Mouse (Mus musculus): Measurements from ENCODE around the gene Mapkapk3. TPM values are rescaled to one million over a fixed set of nuclear protein-coding genes. Genes with fewer than 3 reads are reported as not detected.

Gene Mapkapk3
- polyA plus RNA-seq, 1 experiment from 2014 or later: 14.0 TPM

DNA sequence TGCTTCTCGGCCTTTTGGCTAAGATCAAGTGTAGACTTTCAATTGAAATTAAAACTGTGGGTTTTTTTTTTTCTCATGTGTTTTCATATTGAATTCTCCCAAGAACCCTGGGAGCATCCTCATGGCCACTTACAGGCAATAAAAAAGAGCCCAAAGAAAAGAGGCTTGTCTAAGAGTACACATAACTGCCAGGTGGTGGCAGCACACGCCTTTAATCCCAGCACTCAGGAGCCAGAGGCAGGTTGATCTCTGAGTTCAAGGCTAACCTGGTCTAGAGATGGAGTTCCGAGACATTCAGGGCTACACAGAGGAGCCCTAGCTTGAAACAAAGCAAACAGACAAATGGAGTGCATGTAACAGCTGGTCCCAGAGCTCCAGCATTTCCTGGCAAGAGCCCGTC, 43.5 kb downstream of the Mapkapk3 start:
- Histone ChIP-seq H3K9ac (ENCODE audit: low read depth, low read length) (no peak overlapping the region), H3K27ac (no peak overlapping the region), H3K36me3 (ENCODE audit: insufficient read depth, low read length) (no peaks in the 10 kb centered on the region), H3K27me3 (ENCODE audit: insufficient read depth, low read length) (no peaks in the 10 kb centered on the region), H3K4me2 (ENCODE audit: low read length) (no peak overlapping the region), H3K9me3 (replicated peaks; ENCODE audit: low read length) (no peaks in the 10 kb centered on the region), H3K4me3 (replicated peaks; ENCODE audit: low read depth, low read length) (no peak overlapping the region), H3K4me1 (replicated peaks; ENCODE audit: insufficient read depth, low read length) (no peaks in the 10 kb centered on the region)
- DNase-seq (ENCODE audit: low spot score): peak; percentile 46
- WGBS: 59% methylated on average over 4 of the region's 4 CpGs
- TF ChIP-seq CTCF (IDR thresholded peaks at IDR 0.05; ENCODE audit: low read depth): peak; percentile 63
- no peak for ATAC-seq (replicated peaks; ENCODE audit: low FRiP score, low read depth)

DNA sequence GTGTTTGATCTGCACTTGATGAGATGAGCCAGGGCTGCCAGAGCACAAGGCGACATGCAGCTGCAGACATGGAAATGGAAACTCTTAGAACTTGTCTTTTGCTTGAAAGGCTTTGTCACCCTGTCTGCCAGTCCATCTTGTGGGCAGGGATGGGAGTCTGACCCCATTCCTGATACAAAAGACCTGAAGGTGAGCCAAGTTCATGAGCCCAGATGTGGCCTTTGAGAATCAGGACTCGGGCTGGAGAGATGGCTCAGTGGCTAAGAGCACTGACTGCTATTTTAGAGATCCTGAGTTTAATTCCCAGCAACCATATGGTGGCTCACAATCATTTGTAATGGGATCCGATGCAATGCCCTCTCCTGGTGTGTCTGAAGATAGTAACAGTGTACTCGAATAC, 44.4 kb downstream of the Mapkapk3 start:
- Histone ChIP-seq H3K9me3 (replicated peaks; ENCODE audit: low read length) (no peaks in the 10 kb centered on the region), H3K27ac (no peak overlapping the region), H3K4me3 (replicated peaks; ENCODE audit: low read depth, low read length) (no peak overlapping the region), H3K4me2 (ENCODE audit: low read length) (no peak overlapping the region), H3K27me3 (ENCODE audit: insufficient read depth, low read length) (no peaks in the 10 kb centered on the region), H3K36me3 (ENCODE audit: insufficient read depth, low read length) (no peaks in the 10 kb centered on the region), H3K9ac (ENCODE audit: low read depth, low read length) (no peak overlapping the region), H3K4me1 (replicated peaks; ENCODE audit: insufficient read depth, low read length) (no peaks in the 10 kb centered on the region)
- TF ChIP-seq CTCF (IDR thresholded peaks at IDR 0.05; ENCODE audit: low read depth): no peak
- DNase-seq (ENCODE audit: low spot score): no peak
- 83% methylated on average over 4 of the region's 4 CpGs for WGBS
- ATAC-seq (replicated peaks; ENCODE audit: low FRiP score, low read depth): no peak

DNA sequence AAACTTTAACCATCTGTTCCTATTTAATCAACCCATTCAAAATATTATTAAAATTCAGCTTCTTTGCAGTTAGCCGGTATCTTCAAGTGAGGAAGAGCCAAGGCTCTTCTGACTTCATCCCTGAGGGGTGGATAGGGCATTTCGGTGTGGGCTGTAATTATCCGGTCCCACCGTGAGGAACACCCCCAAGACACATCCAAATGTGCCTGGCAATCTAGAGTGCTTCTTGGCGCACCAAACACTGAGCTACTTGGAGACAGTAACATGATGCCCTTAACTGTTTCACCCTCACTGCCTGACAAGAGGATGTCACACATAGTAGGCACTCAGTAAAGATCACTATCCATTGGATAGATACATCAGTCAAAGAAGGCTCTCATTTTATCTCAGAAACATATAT, 53.5 kb downstream of the Mapkapk3 start:
- Histone ChIP-seq H3K36me3 (ENCODE audit: insufficient read depth, low read length) (no peaks in the 10 kb centered on the region), H3K27ac (no peak overlapping the region), H3K4me2 (ENCODE audit: low read length) (no peak overlapping the region), H3K27me3 (ENCODE audit: insufficient read depth, low read length) (peaks cover 61% of the 10 kb centered on the region), H3K4me1 (replicated peaks; ENCODE audit: insufficient read depth, low read length) (peaks cover 4% of the 10 kb centered on the region), H3K9me3 (replicated peaks; ENCODE audit: low read length) (no peaks in the 10 kb centered on the region), H3K9ac (ENCODE audit: low read depth, low read length) (no peak overlapping the region), H3K4me3 (replicated peaks; ENCODE audit: low read depth, low read length) (no peak overlapping the region)
- WGBS: 52% methylated on average over 5 of the region's 5 CpGs
- no peak for TF ChIP-seq CTCF (IDR thresholded peaks at IDR 0.05; ENCODE audit: low read depth)
- no peak for ATAC-seq (replicated peaks; ENCODE audit: low FRiP score, low read depth)
- DNase-seq (ENCODE audit: low spot score): no peak

DNA sequence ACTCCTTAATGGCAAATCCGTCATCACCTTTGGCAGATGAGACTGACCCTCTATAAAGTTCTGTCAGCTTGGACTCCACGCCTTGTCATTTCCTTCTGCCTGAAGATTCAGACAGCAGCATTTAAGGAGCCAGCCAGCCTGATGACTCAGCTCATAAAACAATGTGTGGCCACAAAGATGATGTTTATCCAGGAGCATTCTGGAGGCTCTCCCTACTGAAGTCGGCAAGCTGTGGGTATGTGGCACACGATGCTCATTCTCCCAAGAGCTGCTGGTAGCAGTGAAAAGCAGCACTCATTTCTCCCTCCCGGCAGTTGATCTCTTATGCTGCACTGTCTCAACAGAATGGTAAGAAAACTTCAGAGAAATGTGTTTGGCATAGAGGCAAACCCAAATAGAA, 54.4 kb downstream of the Mapkapk3 start:
- Histone ChIP-seq H3K27me3 (ENCODE audit: insufficient read depth, low read length) (peaks cover 66% of the 10 kb centered on the region), H3K27ac (no peak overlapping the region), H3K9ac (ENCODE audit: low read depth, low read length) (no peak overlapping the region), H3K36me3 (ENCODE audit: insufficient read depth, low read length) (no peaks in the 10 kb centered on the region), H3K4me2 (ENCODE audit: low read length) (no peak overlapping the region), H3K4me1 (replicated peaks; ENCODE audit: insufficient read depth, low read length) (peaks cover 7% of the 10 kb centered on the region), H3K9me3 (replicated peaks; ENCODE audit: low read length) (no peaks in the 10 kb centered on the region), H3K4me3 (replicated peaks; ENCODE audit: low read depth, low read length) (no peak overlapping the region)
- TF ChIP-seq CTCF (IDR thresholded peaks at IDR 0.05; ENCODE audit: low read depth): no peak
- WGBS: 32% methylated on average over 5 of the region's 5 CpGs
- DNase-seq (ENCODE audit: low spot score) (no peak), ATAC-seq (replicated peaks; ENCODE audit: low FRiP score, low read depth) (no peak)

DNA sequence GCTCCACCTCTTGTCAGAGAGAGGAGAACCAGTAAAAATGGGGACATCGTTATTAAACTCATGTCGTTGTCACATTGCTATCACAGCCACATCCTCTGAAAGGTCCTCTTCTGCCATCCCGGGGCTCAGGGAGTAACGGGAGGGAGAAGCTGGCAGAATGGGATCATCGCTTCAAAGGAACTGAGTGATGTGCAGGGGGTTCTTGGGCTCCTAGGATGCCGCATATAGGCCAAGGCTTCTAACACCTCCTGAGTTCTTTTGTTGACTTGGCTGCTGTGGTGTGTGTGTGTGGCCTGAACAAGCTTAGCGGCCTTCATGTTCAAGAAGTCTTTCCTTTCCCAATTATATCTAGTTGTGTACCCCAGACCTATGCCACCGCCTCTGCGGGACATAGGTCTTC, 57.5 kb downstream of the Mapkapk3 start:
- WGBS: 30% methylated on average over 9 of the region's 9 CpGs
- no peak for DNase-seq (ENCODE audit: low spot score)

DNA sequence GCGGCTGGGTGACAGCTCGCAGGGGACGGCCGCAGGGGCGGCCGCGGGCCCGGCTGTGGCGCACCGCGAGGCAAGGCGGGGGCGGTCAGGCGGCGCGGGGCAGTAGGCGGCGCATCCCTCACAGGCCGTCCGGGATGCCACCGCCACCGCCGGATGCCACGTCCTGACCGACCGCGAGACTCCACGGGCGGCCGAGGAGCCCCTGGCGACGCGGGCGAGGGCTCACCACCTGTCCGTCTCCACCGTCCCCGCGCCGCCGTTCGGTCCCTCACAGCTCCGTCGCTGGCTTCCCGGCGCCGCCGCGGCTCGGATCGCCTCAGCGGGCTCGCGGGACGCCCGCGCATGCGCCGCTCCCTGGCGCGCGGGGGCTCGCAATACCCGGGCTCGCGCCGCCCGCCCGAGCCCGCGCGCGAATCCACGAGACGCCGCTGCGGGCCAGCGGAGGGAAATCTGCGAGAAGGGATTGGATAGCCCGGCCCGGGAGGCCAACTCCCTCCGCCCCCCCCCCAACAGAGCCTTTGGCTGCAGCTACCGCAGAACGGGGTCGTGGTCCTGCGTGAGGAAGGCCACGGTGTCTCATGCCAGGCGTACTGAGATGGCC, 58.0 kb downstream of the Mapkapk3 start, which contains the start of gene Dock3:
Gene Dock3 (minus strand): TSS at position 371 of the 601 bp plus-strand sequence.
- peak within 1 kb of the TSS; percentile 52 for H3K4me3 ChIP-seq (replicated peaks; ENCODE audit: low read depth, low read length)
- peak within 1 kb of the TSS; percentile 42; the same call in 1 of the 2 replicates for H3K9ac ChIP-seq (ENCODE audit: low read depth, low read length)
- H3K27me3 ChIP-seq (ENCODE audit: insufficient read depth, low read length): peaks cover 86% of the 10 kb centered on the region
- ATAC-seq (replicated peaks; ENCODE audit: low FRiP score, low read depth) (peak; percentile 74), DNase-seq (ENCODE audit: low spot score) (peak; percentile 59)
- H3K27ac ChIP-seq: no peak within 1 kb of the TSS
- H3K4me2 ChIP-seq (ENCODE audit: low read length): peak within 1 kb of the TSS; percentile 91
- 1% methylated on average over 72 of the region's 87 CpGs for WGBS
- no peaks in the 10 kb centered on the region for H3K9me3 ChIP-seq (replicated peaks; ENCODE audit: low read length)
- no peak for TF ChIP-seq CTCF (IDR thresholded peaks at IDR 0.05; ENCODE audit: low read depth)
- H3K4me1 ChIP-seq (replicated peaks; ENCODE audit: insufficient read depth, low read length): peaks cover 7% of the 10 kb centered on the region
- H3K36me3 ChIP-seq (ENCODE audit: insufficient read depth, low read length): no peaks in the 10 kb centered on the region

More for the DNA sequence above, 57.5 kb downstream of the Mapkapk3 start:
- H3K4me3 ChIP-seq (replicated peaks; ENCODE audit: low read depth, low read length): peak overlapping the region; percentile 52
- TF ChIP-seq CTCF (IDR thresholded peaks at IDR 0.05; ENCODE audit: low read depth): no peak
- peaks cover 7% of the 10 kb centered on the region for H3K4me1 ChIP-seq (replicated peaks; ENCODE audit: insufficient read depth, low read length)
- no peak for ATAC-seq (replicated peaks; ENCODE audit: low FRiP score, low read depth)
- no peak overlapping the region for H3K9ac ChIP-seq (ENCODE audit: low read depth, low read length)
- H3K27ac ChIP-seq: no peak overlapping the region
- H3K4me2 ChIP-seq (ENCODE audit: low read length): peak overlapping the region; percentile 91
- no peaks in the 10 kb centered on the region for H3K36me3 ChIP-seq (ENCODE audit: insufficient read depth, low read length)
- H3K9me3 ChIP-seq (replicated peaks; ENCODE audit: low read length): no peaks in the 10 kb centered on the region
- H3K27me3 ChIP-seq (ENCODE audit: insufficient read depth, low read length): peaks cover 84% of the 10 kb centered on the region
